Mouse (Mus musculus) forebrain, embryonic 11.5 days (tissue): ENCODE data around the gene Sdhc. TPM values are rescaled to one million over a fixed set of nuclear protein-coding genes. Genes with fewer than 3 reads are reported as not detected.

Experiments
- ATAC-seq: fragments of 200-750 bp; cut with Nextera tagmentation; replicated peaks from 2 replicates; pipeline ENCODE4 v1.8.0; 2017; ENCODE audit warnings: moderate TSS enrichment; ENCODE audit not compliant: low FRiP score
- DNase-seq: peaks from one replicate; pipeline ENCODE4 v3.0.0-alpha.2; 2017; ENCODE audit warnings: low spot score
- H3K27ac ChIP-seq: fragments of 300-500 bp; sonication (generic); 2 replicates; pipeline ENCODE4 v1.5.1; 2014; ENCODE audit warnings: low read depth, low read length
- H3K27me3 ChIP-seq: fragments of 300-500 bp; sonication (generic); 2 replicates; pipeline ENCODE4 v1.6.1; 2014; ENCODE audit warnings: mild to moderate bottlenecking, low read length, mixed read lengths; ENCODE audit not compliant: control insufficient read depth, insufficient read depth
- H3K36me3 ChIP-seq: fragments of 300-500 bp; sonication (generic); 2 replicates; pipeline ENCODE4 v1.6.1; 2014; ENCODE audit warnings: mild to moderate bottlenecking, low read length, moderate library complexity, mixed read lengths; ENCODE audit not compliant: control insufficient read depth, insufficient read depth
- H3K4me1 ChIP-seq: fragments of 300-500 bp; sonication (generic); replicated peaks from 2 replicates; pipeline ENCODE4 v1.6.1; 2014; ENCODE audit warnings: low read length, mixed read lengths; ENCODE audit not compliant: control insufficient read depth, insufficient read depth
- H3K4me2 ChIP-seq: fragments of 300-500 bp; sonication (generic); 2 replicates; pipeline ENCODE4 v1.6.1; 2014; ENCODE audit warnings: low read depth, mild to moderate bottlenecking, low read length, moderate library complexity, mixed read lengths; ENCODE audit not compliant: severe bottlenecking
- H3K4me3 ChIP-seq: fragments of 300-500 bp; sonication (generic); 2 replicates; pipeline ENCODE4 v1.5.1; 2014; ENCODE audit warnings: low read depth, low read length
- H3K9ac ChIP-seq: fragments of 300-500 bp; sonication (generic); 2 replicates; pipeline ENCODE4 v1.6.1; 2014; ENCODE audit warnings: low read length
- H3K9me3 ChIP-seq: fragments of 300-500 bp; sonication (generic); 2 replicates; pipeline ENCODE4 v1.6.1; 2016; ENCODE audit warnings: low read length, mixed read lengths; ENCODE audit not compliant: control insufficient read depth
- WGBS: fragments of 180-500 bp; shearing (Covaris S2); extraction: QIAGEN DNeasy Blood & Tissue Kit; methylation state at CpG from one replicate; pipeline ENCODE4 v1.1.7; 2014; 5-methylcytosine and 5-hydroxymethylcytosine counted together
- polyA plus RNA-seq: library from polyadenylated mRNA; unstranded; fragments of >200 nt; fragmentation: Nextera tagmentation; extraction: Ambion mirVana; gene quantifications from 2 replicates; pipeline ENCODE4 v1.2.1, GENCODE M21; 2014

Gene Sdhc
- polyA plus RNA-seq, 1 experiment from 2014 or later: 272 TPM

DNA sequence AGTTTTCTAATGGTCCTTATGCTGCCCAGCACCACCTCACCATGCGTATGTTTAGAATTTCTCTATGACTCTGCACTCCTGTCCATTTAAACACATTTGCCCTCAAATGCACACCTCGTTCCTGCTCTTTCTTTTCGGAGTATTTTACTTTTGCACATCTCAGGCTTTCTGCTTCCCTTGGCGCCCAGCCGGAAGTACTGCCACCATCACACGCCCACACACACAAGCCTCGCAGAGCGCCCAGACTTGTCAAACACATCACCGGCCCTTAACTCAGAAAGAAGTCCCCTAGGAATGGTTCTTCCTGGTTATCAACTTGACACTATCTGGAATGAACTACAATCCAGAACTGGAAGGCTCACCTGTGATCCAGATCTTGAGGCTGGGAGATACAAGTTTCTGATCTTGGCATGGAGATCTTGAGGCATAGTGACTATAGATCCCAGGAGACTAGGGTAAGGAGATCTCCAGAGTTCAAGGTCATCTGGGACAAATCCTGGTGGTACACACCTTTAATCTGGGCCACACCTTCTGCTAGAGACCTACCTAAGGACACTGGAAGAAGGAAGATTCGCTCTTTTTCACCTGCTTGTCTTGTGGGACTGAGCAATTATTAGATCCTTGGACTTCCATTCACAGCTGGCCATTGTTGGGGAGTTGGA lies 47.1 kb downstream of the Sdhc start:
- Histone ChIP-seq H3K4me3 (peak overlapping the region; percentile 72), H3K9me3 (no peaks in the 10 kb centered on the region), H3K27me3 (no peaks in the 10 kb centered on the region), H3K4me1 (no peaks in the 10 kb centered on the region; the same call in 1 of the 2 replicates), H3K27ac (no peak overlapping the region), H3K36me3 (no peaks in the 10 kb centered on the region), H3K4me2 (peak overlapping the region; percentile 58), H3K9ac (peak overlapping the region; percentile 27; the same call in 1 of the 2 replicates)
- no peak for DNase-seq
- 7% methylated on average over 10 of the region's 10 CpGs for WGBS
- peak; percentile 11; the same call in 1 of the 2 replicates for ATAC-seq

DNA sequence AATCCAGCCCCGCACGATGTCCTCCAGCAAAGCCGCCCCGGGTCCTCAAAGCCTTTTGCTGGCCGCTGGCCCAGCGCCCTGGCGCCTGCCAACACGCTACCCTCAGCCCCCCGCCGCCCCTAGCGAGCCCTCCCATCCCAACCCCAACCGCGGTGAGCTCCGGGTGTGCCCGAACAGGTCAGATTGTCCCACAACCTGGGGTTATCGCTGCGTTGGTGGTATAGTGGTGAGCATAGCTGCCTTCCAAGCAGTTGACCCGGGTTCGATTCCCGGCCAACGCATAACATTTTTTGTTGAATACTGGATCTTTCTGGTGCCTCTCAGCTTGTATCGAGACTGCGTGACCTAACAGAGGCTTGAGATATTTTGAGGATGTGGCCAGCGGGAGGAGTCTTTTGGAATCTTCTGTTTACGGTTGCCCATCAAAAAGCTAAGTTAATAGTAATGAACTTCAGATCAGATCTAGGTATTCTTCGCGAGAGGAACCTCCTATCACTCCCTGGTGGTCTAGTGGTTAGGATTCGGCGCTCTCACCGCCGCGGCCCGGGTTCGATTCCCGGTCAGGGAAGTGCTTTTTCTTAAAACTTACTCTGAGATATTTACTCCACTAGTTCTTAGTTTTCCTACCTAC lies 47.7 kb downstream of the Sdhc start:
- peak; percentile 95 for DNase-seq
- Histone ChIP-seq H3K4me3 (peak overlapping the region; percentile 72), H3K36me3 (no peaks in the 10 kb centered on the region), H3K9ac (peak overlapping the region; percentile 56), H3K4me2 (peak overlapping the region; percentile 66), H3K4me1 (no peaks in the 10 kb centered on the region; the same call in 1 of the 2 replicates), H3K27ac (no peak overlapping the region), H3K27me3 (no peaks in the 10 kb centered on the region), H3K9me3 (no peaks in the 10 kb centered on the region)
- under 1% methylated on average over 35 of the region's 35 CpGs for WGBS
- ATAC-seq: peak; percentile 95

DNA sequence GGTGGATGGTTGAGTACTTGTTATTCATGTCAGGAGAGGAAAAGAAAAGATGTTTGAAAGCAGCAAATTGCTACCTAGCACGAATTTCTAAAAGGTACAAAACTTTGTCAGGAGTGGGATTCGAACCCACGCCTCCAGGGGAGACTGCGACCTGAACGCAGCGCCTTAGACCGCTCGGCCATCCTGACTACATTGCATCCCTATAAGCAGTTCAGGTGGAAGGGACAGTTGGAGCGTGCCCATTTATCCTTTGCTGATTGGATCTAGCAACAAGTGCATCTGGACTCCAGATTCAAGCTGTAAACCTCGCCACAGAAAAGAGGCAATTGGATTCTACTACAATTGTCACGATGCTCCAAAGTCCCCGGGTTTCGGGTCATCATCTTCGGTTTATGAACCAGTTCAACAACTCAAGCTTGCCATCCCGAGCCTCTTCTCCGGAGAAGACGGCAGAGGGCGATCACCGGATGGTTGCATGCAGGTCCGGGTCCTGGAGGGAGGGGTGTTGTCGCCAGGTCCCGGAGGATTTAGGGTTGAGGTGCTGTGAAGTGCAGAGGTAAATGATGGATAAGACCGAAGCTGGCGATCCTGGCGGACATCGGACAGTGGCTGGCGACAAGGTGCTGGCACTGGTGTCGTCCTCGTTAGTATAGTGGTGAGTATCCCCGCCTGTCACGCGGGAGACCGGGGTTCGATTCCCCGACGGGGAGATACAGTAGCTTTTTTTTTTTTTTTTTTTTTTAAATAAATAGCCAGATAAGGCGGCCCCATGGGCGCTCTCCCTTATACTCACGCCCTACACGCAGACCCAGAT lies 48.5 kb downstream of the Sdhc start:
- H3K4me2 ChIP-seq: peak overlapping the region; percentile 66
- H3K9ac ChIP-seq: peak overlapping the region; percentile 56
- no peak overlapping the region for H3K27ac ChIP-seq
- no peaks in the 10 kb centered on the region for H3K27me3 ChIP-seq
- no peaks in the 10 kb centered on the region for H3K9me3 ChIP-seq
- no peaks in the 10 kb centered on the region; the same call in 1 of the 2 replicates for H3K4me1 ChIP-seq
- peak; percentile 89 for ATAC-seq
- peak overlapping the region; percentile 72 for H3K4me3 ChIP-seq
- no peaks in the 10 kb centered on the region for H3K36me3 ChIP-seq
- under 1% methylated on average over 40 of the region's 40 CpGs for WGBS
- DNase-seq: peak; percentile 95

DNA sequence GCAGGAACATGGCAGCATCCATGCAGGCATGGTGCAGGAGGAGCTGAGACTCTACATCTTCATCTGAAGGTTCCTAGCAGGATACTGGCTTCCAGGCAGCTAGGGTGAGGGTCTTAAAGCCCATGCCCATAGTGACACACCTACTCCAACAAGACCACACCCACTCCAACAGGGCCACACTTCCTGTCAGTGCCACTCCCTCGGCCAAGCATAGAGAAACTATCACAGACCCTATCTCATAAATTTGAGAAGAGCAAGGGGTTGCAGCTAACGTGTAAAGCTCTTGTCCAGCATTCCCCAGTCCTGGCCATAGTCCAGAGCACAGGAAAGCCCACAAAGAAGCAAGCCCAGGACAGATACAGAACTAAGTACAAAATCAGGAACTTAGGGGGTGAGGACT lies 49.4 kb downstream of the Sdhc start:
- no peak overlapping the region for H3K4me3 ChIP-seq
- H3K36me3 ChIP-seq: no peaks in the 10 kb centered on the region
- no peak overlapping the region for H3K27ac ChIP-seq
- 61% methylated on average over 2 of the region's 2 CpGs for WGBS
- DNase-seq (no peak), ATAC-seq (no peak)
- H3K9ac ChIP-seq: no peak overlapping the region
- no peaks in the 10 kb centered on the region; the same call in 1 of the 2 replicates for H3K4me1 ChIP-seq
- no peaks in the 10 kb centered on the region for H3K27me3 ChIP-seq
- H3K9me3 ChIP-seq: no peaks in the 10 kb centered on the region
- no peak overlapping the region for H3K4me2 ChIP-seq

DNA sequence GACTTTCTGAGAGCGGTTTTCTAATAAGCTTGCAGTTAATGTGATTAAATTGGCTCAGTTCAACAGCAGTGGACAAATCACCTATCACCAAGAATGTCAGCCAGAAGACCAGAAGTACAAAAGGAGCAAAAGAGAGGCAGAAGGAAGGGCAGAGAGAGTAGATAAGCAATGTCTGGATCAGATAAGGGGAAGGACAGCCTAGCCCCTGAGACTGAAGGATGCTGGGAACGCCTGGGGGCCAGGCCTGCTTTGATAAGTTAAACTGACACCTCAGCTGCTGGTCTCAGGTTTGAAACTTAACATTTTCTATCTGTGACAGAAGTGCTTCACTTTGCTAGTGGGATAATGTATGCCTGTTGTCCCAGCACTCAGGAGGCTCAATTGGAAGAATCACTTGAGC lies 52.8 kb downstream of the Sdhc start:
- H3K9me3 ChIP-seq: no peaks in the 10 kb centered on the region
- H3K4me2 ChIP-seq: no peak overlapping the region
- H3K4me3 ChIP-seq: no peak overlapping the region
- DNase-seq (no peak), ATAC-seq (no peak)
- H3K36me3 ChIP-seq: no peaks in the 10 kb centered on the region
- H3K9ac ChIP-seq: no peak overlapping the region
- H3K4me1 ChIP-seq: no peaks in the 10 kb centered on the region
- H3K27me3 ChIP-seq: no peaks in the 10 kb centered on the region
- WGBS: 61% methylated on average over 2 of the region's 2 CpGs
- H3K27ac ChIP-seq: no peak overlapping the region

DNA sequence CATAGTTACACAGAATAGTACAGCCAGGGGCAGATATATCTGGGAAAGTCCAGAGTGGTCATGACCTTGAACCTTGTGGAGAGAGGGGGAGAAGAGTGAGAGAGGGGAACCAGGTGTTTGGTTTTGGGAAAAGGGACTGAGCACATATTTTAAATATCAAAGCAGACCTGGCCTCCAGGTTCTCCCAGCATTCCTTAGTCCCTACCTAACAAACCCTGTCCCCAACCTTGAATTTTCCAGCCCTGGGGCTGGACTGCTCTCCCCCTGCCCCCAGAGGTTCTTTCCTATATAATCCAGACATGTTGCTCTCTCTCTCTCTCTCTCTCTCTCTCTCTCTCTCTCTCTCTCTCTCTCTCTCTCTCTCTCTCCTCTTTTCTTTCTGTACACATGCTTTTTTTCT lies 53.3 kb downstream of the Sdhc start:
- no peak overlapping the region for H3K27ac ChIP-seq
- H3K9ac ChIP-seq: no peak overlapping the region
- no peaks in the 10 kb centered on the region for H3K4me1 ChIP-seq
- no peak overlapping the region for H3K4me3 ChIP-seq
- ATAC-seq: no peak
- DNase-seq: no peak
- no peaks in the 10 kb centered on the region for H3K27me3 ChIP-seq
- H3K36me3 ChIP-seq: no peaks in the 10 kb centered on the region
- no peaks in the 10 kb centered on the region for H3K9me3 ChIP-seq
- H3K4me2 ChIP-seq: no peak overlapping the region

DNA sequence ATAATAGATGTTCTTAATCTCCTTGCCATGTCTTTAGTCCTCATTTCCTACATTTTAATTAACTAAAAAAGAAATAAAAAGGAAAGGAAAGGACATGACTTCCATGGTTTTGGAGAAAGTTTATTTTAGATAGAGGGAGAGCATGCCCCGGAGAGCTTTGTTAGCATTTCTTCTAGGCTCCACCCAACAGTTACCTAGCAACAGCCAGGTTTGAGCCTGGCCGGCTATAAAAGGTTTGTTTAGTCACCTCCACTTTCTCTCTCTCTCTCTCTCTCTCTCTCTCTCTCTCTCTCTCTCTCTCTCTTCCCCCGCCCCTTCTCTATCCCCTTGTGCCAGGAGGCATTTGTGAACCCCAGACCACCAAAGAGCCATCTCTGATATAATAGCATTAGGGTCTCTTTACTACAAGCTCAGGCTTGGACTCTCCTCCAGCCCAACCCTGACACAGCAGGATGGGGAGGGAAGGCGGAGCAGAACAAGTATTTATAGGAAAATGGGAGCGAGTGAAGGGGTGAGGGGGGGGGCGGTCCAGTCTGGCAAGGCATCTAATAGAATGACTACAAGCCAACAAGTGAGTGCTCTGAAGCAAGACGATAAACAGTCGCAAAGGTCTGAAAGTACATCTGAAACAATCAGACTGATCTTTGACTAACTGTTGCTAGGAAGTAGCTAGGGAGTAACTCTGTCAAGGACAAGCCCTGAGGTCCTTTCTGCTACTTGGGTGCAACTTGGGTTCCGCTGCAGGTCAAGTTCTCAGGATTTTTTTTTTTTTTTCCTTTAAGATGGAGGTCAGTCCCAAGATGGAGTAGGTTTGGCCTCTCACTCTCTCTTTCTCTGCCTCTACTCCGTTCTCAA lies 54.1 kb downstream of the Sdhc start:
- Histone ChIP-seq H3K4me2 (peak overlapping the region; percentile 6; the same call in 1 of the 2 replicates), H3K36me3 (no peaks in the 10 kb centered on the region), H3K9me3 (no peaks in the 10 kb centered on the region), H3K27me3 (no peaks in the 10 kb centered on the region), H3K4me1 (no peaks in the 10 kb centered on the region), H3K27ac (no peak overlapping the region), H3K9ac (no peak overlapping the region), H3K4me3 (no peak overlapping the region)
- ATAC-seq (no peak), DNase-seq (no peak)
- WGBS: 21% methylated on average over 10 of the region's 10 CpGs

DNA sequence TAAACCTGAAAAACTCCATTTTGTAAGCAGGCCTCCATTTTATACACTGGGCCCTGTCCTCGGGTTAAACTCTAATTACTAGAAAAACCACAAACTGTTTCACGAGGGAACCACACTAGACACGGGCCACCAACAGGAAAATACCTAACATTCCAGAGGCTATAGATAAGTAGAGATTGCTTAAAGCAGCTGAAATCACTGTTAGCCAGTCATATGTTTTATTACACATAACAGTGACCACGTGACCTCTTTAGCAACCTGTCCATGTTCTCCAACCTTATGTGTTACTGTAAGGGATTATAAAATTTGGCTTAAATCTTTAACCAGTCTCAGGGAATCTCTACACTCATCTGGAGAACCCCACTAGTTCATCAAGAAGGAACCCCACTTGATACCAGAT lies 56.0 kb downstream of the Sdhc start:
- Histone ChIP-seq H3K9me3 (no peaks in the 10 kb centered on the region), H3K4me2 (no peak overlapping the region), H3K9ac (no peak overlapping the region), H3K27me3 (no peaks in the 10 kb centered on the region), H3K27ac (no peak overlapping the region), H3K36me3 (no peaks in the 10 kb centered on the region), H3K4me3 (no peak overlapping the region), H3K4me1 (no peaks in the 10 kb centered on the region)
- WGBS: 78% methylated on average over 4 of the region's 4 CpGs
- ATAC-seq (no peak), DNase-seq (no peak)
